Comparison of ENCODE assay signal across 8 mouse cellular contexts in genomic region chr4:89469883-89470282, GRCm38 (mm10).
DNase-seq lines count a peak whose midpoint lies in the region; ATAC-seq lines count a peak whose summit lies in the region.

No protein-coding gene starts in this region.

- H3K4me2 ChIP-seq in neural tube, embryonic 12.5 days (replicated peaks): 0 out of 2 replicates have a peak overlapping the region, but pooled peaks have one; percentile 1

- no peak overlapping the region for H3K27ac ChIP-seq in neural tube, embryonic 12.5 days

- H3K9me3 ChIP-seq in neural tube, embryonic 12.5 days: no peaks in the 10 kb centered on the region

- WGBS in neural tube, embryonic 12.5 days: 19% methylated on average over 8 of the region's 8 CpGs

- peak; percentile 80 for ATAC-seq in neural tube, embryonic 12.5 days (ENCODE audit: low FRiP score, low read depth)

- peak; percentile 19 for DNase-seq in layer of hippocampus, adult 9-11 months
- no peak for DNase-seq in layer of hippocampus, postnatal 36 days
- DNase-seq in embryo, embryonic 9.5 days (ENCODE audit: extremely low spot score): peak; percentile 37
- peak; percentile 61 to 84 for DNase-seq in heart, adult 18-20 months
- peak; percentile 21 to 44 for DNase-seq in kidney, postnatal 4 days
- DNase-seq in cerebellum, adult 9-11 months: no peak
- DNase-seq in liver: no peak

- H3K4me1 ChIP-seq in neural tube, embryonic 12.5 days: peaks cover 3% of the 10 kb centered on the region; the same call in 1 of the 2 replicates

- H3K27me3 ChIP-seq in neural tube, embryonic 12.5 days (replicated peaks): no peaks in the 10 kb centered on the region

- no peak overlapping the region for H3K9ac ChIP-seq in neural tube, embryonic 12.5 days

- no peaks in the 10 kb centered on the region for H3K36me3 ChIP-seq in neural tube, embryonic 12.5 days

- no peak overlapping the region for H3K4me3 ChIP-seq in neural tube, embryonic 12.5 days

Comparison
In these comparisons a context has a peak if more than half of its experiments do, and no peak if none do; other contexts are left out.
1. DNase-seq: peak in layer of hippocampus, adult 9-11 months (single experiment), embryo, embryonic 9.5 days (single experiment), heart, adult 18-20 months (2 of 2) and kidney, postnatal 4 days (2 of 2); none in layer of hippocampus, postnatal 36 days (0 of 2), cerebellum, adult 9-11 months (single experiment) and liver (single experiment).